Mouse (Mus musculus): Measurements from ENCODE around the gene Hspg2. TPM values are rescaled to one million over a fixed set of nuclear protein-coding genes. Genes with fewer than 3 reads are reported as not detected.

Gene Hspg2
- polyA plus RNA-seq, 2 experiments, result 3.3 to 5.0 TPM

DNA sequence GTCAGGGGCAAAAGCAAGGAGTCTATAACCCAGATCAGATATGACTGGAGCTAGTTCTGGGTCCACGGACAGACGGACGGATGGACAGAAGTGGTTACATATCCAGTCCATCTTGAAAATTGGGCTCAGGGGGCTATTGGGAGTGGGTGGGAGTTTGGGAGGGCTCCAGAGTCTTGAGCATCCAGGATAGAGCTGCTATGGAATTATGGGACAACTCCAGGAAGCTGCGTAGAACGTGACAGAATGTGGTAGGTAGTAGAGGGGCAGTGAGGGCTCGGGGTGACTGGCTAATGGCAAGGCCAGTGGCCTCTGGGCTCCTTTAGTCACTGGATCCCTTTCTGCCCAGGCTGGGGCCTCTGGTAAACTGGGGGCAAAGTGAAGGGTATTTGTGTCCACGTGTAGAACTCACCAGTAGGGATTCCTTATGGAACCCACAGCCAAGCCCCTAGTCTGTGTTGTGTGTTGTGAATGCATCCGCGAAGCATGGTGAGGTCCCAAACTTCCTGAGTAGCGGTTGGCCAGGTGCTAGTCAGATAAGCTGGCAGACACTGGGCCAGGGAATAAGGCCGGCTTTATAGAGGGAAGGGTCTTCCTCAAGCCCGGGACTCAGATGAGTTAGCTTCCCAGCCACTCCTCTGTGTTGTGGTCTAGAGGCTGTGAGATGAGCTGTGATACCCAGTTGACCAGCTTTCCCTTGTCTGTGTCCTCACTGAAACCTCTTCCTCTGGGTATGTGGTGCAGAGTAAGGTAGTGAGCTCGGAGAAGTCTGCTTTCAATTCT, 6.9 kb downstream of the Hspg2 start:
- no peak for TF ChIP-seq EP300 (IDR thresholded peaks at IDR 0.05; ENCODE audit: low read depth)
- TF ChIP-seq CTCF (IDR thresholded peaks at IDR 0.05; ENCODE audit: low read depth), result no peak

DNA sequence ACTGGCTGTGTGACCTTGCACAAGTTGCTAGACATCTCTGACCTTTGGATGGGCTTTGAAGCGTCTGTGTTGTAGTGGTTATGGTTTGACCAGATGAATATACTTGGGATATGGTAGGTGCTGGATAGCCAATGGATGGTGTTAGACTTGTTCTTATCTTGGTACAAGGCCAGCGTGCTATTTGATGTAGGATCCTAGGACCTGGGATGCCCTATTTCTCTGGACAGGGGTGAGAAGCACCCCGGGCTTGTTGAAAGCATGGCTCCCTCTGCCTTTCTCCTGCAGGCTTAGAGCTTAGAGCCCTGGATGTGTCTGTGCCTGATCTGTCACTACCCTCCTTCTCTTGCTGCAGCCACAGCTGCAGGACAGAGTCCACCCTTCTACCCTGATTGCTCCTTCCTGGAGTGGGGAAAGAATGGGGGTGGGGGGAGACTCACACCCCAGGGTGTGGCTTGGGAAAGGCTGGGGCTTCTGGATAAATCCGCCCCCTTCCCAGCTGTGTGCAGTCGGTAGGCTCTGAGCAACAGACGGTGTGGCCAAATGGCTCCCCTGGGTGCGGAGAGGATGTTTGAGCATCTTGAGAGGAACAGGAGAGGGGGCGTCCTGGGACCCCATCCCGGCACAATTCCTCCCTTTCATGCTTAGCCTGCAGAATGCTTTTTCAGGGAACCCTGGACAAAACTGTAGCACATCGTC, 7.6 kb downstream of the Hspg2 start:
- H3K36me3 ChIP-seq (replicated peaks; ENCODE audit: control insufficient read depth, insufficient read depth, low read depth), result no peaks in the 10 kb centered on the region
- H3K27me3 ChIP-seq (ENCODE audit: control insufficient read depth, insufficient read depth, low read length), result no peaks in the 10 kb centered on the region
- H3K4me2 ChIP-seq (ENCODE audit: low read depth), result no peak overlapping the region
- no peak for DNase-seq (ENCODE audit: low read depth in 3 of 3, low spot score in 3 of 3)
- 41% methylated on average over 10 of the region's 10 CpGs for WGBS (ENCODE audit: insufficient replicate concordance)
- H3K4me1 ChIP-seq (replicated peaks; ENCODE audit: control insufficient read depth in 2 of 2, insufficient read depth in 2 of 2, low read length in 1 of 2), result peaks cover 0 to 17% of the 10 kb centered on the region in 2 experiments; a peak in 2 of 4 replicates
- H3K9ac ChIP-seq (replicated peaks), result no peak overlapping the region
- H3K4me3 ChIP-seq (ENCODE audit: insufficient read depth in 1 of 2, low read depth in 2 of 2, low read length in 2 of 2), result no peak overlapping the region
- TF ChIP-seq CTCF (IDR thresholded peaks at IDR 0.05; ENCODE audit: low read depth) (no peak), EP300 (IDR thresholded peaks at IDR 0.05; ENCODE audit: low read depth) (no peak)
- ATAC-seq (ENCODE audit: insufficient read depth), result no peak
- no peak overlapping the region for H3K27ac ChIP-seq
- H3K9me3 ChIP-seq (ENCODE audit: control insufficient read depth, low read length), result no peaks in the 10 kb centered on the region

More for the DNA sequence above, 6.9 kb downstream of the Hspg2 start:
- H3K4me3 ChIP-seq (ENCODE audit: insufficient read depth in 1 of 2, low read depth in 2 of 2, low read length in 2 of 2), result no peak overlapping the region
- H3K9ac ChIP-seq (replicated peaks), result no peak overlapping the region
- H3K4me2 ChIP-seq (ENCODE audit: low read depth), result no peak overlapping the region
- H3K36me3 ChIP-seq (replicated peaks; ENCODE audit: control insufficient read depth, insufficient read depth, low read depth), result no peaks in the 10 kb centered on the region
- H3K27ac ChIP-seq, result no peak overlapping the region
- no peaks in the 10 kb centered on the region for H3K27me3 ChIP-seq (ENCODE audit: control insufficient read depth, insufficient read depth, low read length)
- peaks cover 0 to 15% of the 10 kb centered on the region in 2 experiments; a peak in 2 of 4 replicates for H3K4me1 ChIP-seq (replicated peaks; ENCODE audit: control insufficient read depth in 2 of 2, insufficient read depth in 2 of 2, low read length in 1 of 2)
- ATAC-seq (ENCODE audit: insufficient read depth) (no peak), DNase-seq (ENCODE audit: low read depth in 3 of 3, low spot score in 3 of 3) (no peak)
- no peaks in the 10 kb centered on the region for H3K9me3 ChIP-seq (ENCODE audit: control insufficient read depth, low read length)
- 44% methylated on average over 13 of the region's 13 CpGs for WGBS (ENCODE audit: insufficient replicate concordance)

DNA sequence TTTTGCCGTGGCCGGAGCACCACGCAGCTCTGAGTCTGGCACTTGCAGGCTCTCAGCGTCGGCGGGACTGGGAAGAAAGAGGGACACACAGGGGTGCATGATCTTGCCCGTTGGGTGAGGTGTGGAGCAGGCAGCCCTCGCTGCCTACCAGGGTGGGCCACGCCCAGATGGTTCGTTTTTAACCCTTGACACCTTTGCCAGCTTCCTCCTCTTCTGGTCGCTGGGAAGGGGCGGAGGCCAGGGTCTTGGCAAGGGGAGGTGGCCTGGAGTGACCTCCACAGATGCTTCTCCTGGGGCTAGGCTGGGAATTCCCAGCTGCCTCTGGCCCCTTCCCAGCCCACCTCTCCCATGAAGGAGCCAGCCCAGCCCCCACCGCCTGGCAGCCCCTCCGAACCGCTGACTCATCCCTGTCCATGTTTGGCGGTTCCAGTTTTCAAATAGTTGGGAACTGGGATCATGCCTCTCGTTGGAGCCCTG, 8.2 kb downstream of the Hspg2 start:
- no peak overlapping the region for H3K27ac ChIP-seq
- no peak overlapping the region for H3K4me2 ChIP-seq (ENCODE audit: low read depth)
- peaks cover 0 to 18% of the 10 kb centered on the region in 2 experiments; a peak in 2 of 4 replicates for H3K4me1 ChIP-seq (replicated peaks; ENCODE audit: control insufficient read depth in 2 of 2, insufficient read depth in 2 of 2, low read length in 1 of 2)
- 41% methylated on average over 17 of the region's 17 CpGs for WGBS (ENCODE audit: insufficient replicate concordance)
- H3K4me3 ChIP-seq (ENCODE audit: insufficient read depth in 1 of 2, low read depth in 2 of 2, low read length in 2 of 2), result no peak overlapping the region
- no peaks in the 10 kb centered on the region for H3K9me3 ChIP-seq (ENCODE audit: control insufficient read depth, low read length)
- DNase-seq (ENCODE audit: low read depth in 3 of 3, low spot score in 3 of 3) (no peak), ATAC-seq (ENCODE audit: insufficient read depth) (no peak)
- no peaks in the 10 kb centered on the region for H3K27me3 ChIP-seq (ENCODE audit: control insufficient read depth, insufficient read depth, low read length)
- H3K9ac ChIP-seq (replicated peaks), result no peak overlapping the region
- no peaks in the 10 kb centered on the region for H3K36me3 ChIP-seq (replicated peaks; ENCODE audit: control insufficient read depth, insufficient read depth, low read depth)
- TF ChIP-seq EP300 (IDR thresholded peaks at IDR 0.05; ENCODE audit: low read depth), result no peak
- no peak for TF ChIP-seq CTCF (IDR thresholded peaks at IDR 0.05; ENCODE audit: low read depth)

DNA sequence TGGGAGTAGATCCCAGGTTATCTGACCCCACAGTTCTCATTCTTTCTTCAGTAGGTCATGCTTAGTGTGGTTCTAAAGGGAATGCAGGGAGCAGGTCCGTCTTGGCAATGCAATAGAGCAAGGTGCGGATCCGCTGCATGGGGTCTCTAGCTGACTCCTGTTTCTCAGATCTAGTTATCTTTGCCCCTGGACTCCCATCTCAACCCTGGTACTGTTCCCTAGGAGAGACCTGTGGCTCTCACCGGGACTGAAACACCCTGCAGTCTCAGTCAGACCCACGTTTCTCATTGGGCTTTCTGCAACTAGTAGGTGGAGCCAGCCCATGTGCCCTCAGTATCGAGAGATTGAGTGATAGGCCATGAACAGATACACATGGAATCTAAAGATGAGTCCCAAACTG, 9.0 kb downstream of the Hspg2 start:
- ATAC-seq (ENCODE audit: insufficient read depth), result no peak
- H3K4me2 ChIP-seq (ENCODE audit: low read depth), result no peak overlapping the region

DNA sequence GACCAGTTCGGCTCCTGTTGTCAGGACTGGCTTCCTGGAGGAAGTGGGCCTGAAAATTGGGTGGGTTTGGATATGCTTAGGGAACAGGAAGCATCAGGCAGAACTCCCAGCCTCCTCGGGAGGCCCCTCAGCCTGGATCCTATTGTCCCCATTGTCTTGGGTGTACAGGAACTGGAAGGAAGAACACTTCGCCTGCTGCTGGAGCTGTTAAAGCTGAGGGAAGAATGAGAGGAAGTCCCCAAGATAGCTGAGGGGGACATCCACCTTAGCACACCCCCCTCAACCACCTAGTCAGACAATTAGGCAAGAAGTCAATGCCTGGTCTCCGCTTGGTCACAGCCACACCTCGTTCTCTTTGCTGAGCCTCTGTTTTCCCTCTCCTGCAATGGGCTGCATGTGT, 9.7 kb downstream of the Hspg2 start:
- Histone ChIP-seq H3K4me1 (replicated peaks; ENCODE audit: control insufficient read depth in 2 of 2, insufficient read depth in 2 of 2, low read length in 1 of 2) (peaks cover 0 to 18% of the 10 kb centered on the region in 2 experiments; a peak in 2 of 4 replicates), H3K4me2 (ENCODE audit: low read depth) (no peak overlapping the region), H3K36me3 (replicated peaks; ENCODE audit: control insufficient read depth, insufficient read depth, low read depth) (no peaks in the 10 kb centered on the region), H3K4me3 (ENCODE audit: insufficient read depth in 1 of 2, low read depth in 2 of 2, low read length in 2 of 2) (no peak overlapping the region), H3K9me3 (ENCODE audit: control insufficient read depth, low read length) (no peaks in the 10 kb centered on the region), H3K9ac (replicated peaks) (no peak overlapping the region), H3K27me3 (ENCODE audit: control insufficient read depth, insufficient read depth, low read length) (no peaks in the 10 kb centered on the region), H3K27ac (no peak overlapping the region)
- ATAC-seq (ENCODE audit: insufficient read depth), result no peak
- no peak for DNase-seq (ENCODE audit: low read depth in 3 of 3, low spot score in 3 of 3)
- 41% methylated on average over 5 of the region's 5 CpGs for WGBS (ENCODE audit: insufficient replicate concordance)
- TF ChIP-seq EP300 (IDR thresholded peaks at IDR 0.05; ENCODE audit: low read depth) (no peak), CTCF (IDR thresholded peaks at IDR 0.05; ENCODE audit: low read depth) (no peak)

More for the DNA sequence above, 9.0 kb downstream of the Hspg2 start:
- 46% methylated on average over 6 of the region's 6 CpGs for WGBS (ENCODE audit: insufficient replicate concordance)
- DNase-seq (ENCODE audit: low read depth in 3 of 3, low spot score in 3 of 3), result no peak
- Histone ChIP-seq H3K4me1 (replicated peaks; ENCODE audit: control insufficient read depth in 2 of 2, insufficient read depth in 2 of 2, low read length in 1 of 2) (peaks cover 0 to 18% of the 10 kb centered on the region in 2 experiments; a peak in 2 of 4 replicates), H3K9ac (replicated peaks) (no peak overlapping the region), H3K4me3 (ENCODE audit: insufficient read depth in 1 of 2, low read depth in 2 of 2, low read length in 2 of 2) (no peak overlapping the region), H3K9me3 (ENCODE audit: control insufficient read depth, low read length) (no peaks in the 10 kb centered on the region), H3K36me3 (replicated peaks; ENCODE audit: control insufficient read depth, insufficient read depth, low read depth) (no peaks in the 10 kb centered on the region), H3K27ac (no peak overlapping the region), H3K27me3 (ENCODE audit: control insufficient read depth, insufficient read depth, low read length) (no peaks in the 10 kb centered on the region)
- TF ChIP-seq CTCF (IDR thresholded peaks at IDR 0.05; ENCODE audit: low read depth) (no peak), EP300 (IDR thresholded peaks at IDR 0.05; ENCODE audit: low read depth) (no peak)
